Mouse (Mus musculus): ENCODE measurements at regions not wholly inside any gene's neighbourhood (a gene's known extent, or its start where the extent isn't known, plus 50 kb on each side); places are given as distances from the start of the nearest gene placed in this dataset.
"Not testable (repeated sequence)": the region's sequence is repeated elsewhere in the genome, so short reads cannot be mapped to it uniquely, and the experiment has no call there.

DNA sequence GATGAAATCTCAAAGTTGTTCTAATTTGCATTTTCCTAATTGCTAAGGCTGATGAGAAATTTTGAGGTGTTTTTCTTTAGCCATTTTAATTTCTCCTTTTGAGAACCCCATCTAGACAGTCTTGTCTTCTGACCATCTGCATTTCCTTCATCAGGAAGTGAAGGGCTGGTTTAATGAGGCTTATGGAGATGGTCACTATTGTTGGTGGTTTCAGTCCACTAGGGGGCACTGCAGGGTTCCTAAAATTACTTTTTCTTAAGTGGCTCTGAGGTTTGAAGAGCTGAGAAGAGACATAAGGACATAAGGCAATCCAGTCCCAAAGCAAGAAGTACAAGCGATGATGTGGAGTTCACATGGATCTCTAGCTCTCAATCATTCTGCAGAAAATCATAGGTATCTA is 571.2 kb downstream of the Dad1 start:
- WGBS (ENCODE audit: insufficient replicate concordance): 67% methylated on average over 1 of the region's 1 CpGs
- H3K9ac ChIP-seq (ENCODE audit: low read depth, low read length); H3K4me1 ChIP-seq (ENCODE audit: control insufficient read depth, low read depth, low read length); H3K9me3 ChIP-seq (replicated peaks; ENCODE audit: control insufficient read depth, low read length); H3K36me3 ChIP-seq (ENCODE audit: control insufficient read depth, insufficient read depth); ATAC-seq (ENCODE audit: low read depth); H3K4me3 ChIP-seq (ENCODE audit: low read depth, low read length); H3K4me2 ChIP-seq (ENCODE audit: low read depth, low read length); H3K27ac ChIP-seq (ENCODE audit: low read length); H3K27me3 ChIP-seq (ENCODE audit: control insufficient read depth, insufficient read depth, low read depth, low read length): not testable (repeated sequence)

DNA sequence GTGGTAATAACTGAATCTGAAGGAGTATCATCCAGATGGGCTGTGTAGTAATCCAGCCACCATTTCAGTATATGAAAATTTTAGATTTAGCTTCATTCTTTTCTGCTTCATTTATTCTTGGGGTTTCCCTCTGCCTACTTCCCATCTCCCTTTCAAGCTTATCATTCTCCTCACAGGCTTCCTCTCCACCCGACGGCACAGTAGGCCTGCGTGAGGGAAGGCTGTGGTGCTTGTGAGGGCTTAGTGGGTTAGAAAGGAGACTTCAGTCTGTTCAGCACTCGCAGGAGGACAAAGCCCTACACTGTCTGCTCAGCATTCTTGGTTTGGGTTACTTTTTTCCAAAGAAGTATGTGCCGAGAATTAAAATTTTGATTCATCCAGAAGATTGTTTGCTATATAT is 572.6 kb downstream of the Dad1 start:
- not testable (repeated sequence) for ATAC-seq (ENCODE audit: low read depth); H3K9ac ChIP-seq (ENCODE audit: low read depth, low read length); H3K36me3 ChIP-seq (ENCODE audit: control insufficient read depth, insufficient read depth); H3K4me3 ChIP-seq (ENCODE audit: low read depth, low read length); H3K27ac ChIP-seq (ENCODE audit: low read length); H3K9me3 ChIP-seq (replicated peaks; ENCODE audit: control insufficient read depth, low read length); H3K4me1 ChIP-seq (ENCODE audit: control insufficient read depth, low read depth, low read length); H3K27me3 ChIP-seq (ENCODE audit: control insufficient read depth, insufficient read depth, low read depth, low read length); H3K4me2 ChIP-seq (ENCODE audit: low read depth, low read length)
- 13% methylated on average over 5 of the region's 5 CpGs for WGBS (ENCODE audit: insufficient replicate concordance)

DNA sequence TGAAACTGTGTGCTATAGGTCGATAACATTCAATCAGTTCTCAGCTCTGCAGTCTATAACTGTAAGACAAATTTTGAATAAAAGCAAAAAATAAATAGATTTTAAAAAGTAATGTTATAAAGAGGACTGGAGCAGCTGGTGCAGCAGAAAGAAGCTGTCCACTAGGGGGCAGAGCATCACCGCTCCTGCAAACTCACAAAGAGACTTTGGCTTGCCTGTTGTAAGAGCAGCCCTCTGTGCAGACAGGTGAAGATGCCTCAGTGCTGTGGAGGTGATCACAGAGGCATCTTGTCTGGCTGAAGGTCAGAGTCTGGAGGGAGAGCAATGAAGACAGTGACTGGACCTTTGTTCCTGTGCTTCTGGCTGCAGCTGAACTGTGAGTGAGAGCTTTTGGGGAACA is 588.2 kb downstream of the Dad1 start:
- not testable (repeated sequence) for ATAC-seq (ENCODE audit: low read depth); H3K27ac ChIP-seq (ENCODE audit: low read length); H3K4me2 ChIP-seq (ENCODE audit: low read depth, low read length); H3K4me1 ChIP-seq (ENCODE audit: control insufficient read depth, low read depth, low read length); H3K4me3 ChIP-seq (ENCODE audit: low read depth, low read length); H3K27me3 ChIP-seq (ENCODE audit: control insufficient read depth, insufficient read depth, low read depth, low read length); H3K9ac ChIP-seq (ENCODE audit: low read depth, low read length); H3K9me3 ChIP-seq (replicated peaks; ENCODE audit: control insufficient read depth, low read length); H3K36me3 ChIP-seq (ENCODE audit: control insufficient read depth, insufficient read depth)
- WGBS (ENCODE audit: insufficient replicate concordance): 14% methylated on average over 2 of the region's 2 CpGs

DNA sequence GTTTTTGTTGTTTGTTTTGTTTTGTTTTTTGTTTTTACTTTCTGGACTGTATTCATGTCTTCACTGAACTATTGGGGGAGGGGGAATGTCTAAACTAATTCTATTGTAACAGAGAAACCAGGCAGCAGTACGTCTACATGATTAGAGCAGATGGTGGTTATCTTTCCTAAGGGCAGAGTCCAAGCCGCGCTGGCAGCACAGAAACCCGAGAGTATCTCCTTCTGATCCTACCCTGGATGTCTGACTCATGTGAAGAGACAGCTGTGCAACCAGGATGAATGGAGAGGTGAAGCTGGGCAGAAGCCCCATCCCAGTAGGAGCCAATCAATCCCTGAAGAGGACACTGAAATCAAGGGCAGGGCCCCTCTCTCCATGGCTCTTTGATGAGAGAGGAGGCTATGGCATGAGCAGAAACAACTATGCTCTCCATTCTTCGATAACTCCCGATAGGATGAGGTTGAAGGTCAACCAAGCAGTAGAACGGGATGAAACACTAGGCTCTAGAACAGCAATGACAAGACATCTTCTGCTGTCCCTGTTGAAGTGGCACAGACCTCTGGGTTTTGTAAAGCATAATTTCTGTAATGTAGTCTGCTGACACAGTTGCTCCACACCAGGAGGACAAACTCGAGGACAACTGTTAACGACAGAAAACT is 591.1 kb downstream of the Dad1 start:
- not testable (repeated sequence) for ATAC-seq (ENCODE audit: low read depth); H3K4me1 ChIP-seq (ENCODE audit: control insufficient read depth, low read depth, low read length); H3K4me3 ChIP-seq (ENCODE audit: low read depth, low read length); H3K36me3 ChIP-seq (ENCODE audit: control insufficient read depth, insufficient read depth); H3K27me3 ChIP-seq (ENCODE audit: control insufficient read depth, insufficient read depth, low read depth, low read length); H3K9me3 ChIP-seq (replicated peaks; ENCODE audit: control insufficient read depth, low read length); H3K4me2 ChIP-seq (ENCODE audit: low read depth, low read length); H3K9ac ChIP-seq (ENCODE audit: low read depth, low read length); H3K27ac ChIP-seq (ENCODE audit: low read length)
- 43% methylated on average over 8 of the region's 9 CpGs for WGBS (ENCODE audit: insufficient replicate concordance)

DNA sequence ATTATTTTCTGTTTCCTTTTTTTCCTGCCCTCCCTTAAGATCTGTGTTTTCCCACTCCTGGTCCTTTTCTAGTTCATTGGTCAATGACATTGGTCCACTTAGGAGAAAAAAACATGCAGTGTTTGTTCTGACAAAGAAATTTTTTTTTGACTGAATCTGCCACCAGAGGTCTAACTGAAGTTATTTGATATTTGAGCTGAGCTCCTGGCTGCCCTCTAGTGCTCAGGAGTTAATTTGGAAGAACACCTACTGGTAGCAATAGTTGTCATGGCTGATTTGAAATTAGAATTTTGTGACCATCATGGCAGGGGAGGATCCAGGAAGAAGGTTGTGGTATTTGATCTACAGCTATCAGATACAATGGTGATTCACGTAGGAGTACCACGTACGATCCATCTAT is 599.2 kb downstream of the Dad1 start:
- 77% methylated on average over 3 of the region's 3 CpGs for WGBS (ENCODE audit: insufficient replicate concordance)
- H3K9me3 ChIP-seq (replicated peaks; ENCODE audit: control insufficient read depth, low read length): not testable (repeated sequence)

DNA sequence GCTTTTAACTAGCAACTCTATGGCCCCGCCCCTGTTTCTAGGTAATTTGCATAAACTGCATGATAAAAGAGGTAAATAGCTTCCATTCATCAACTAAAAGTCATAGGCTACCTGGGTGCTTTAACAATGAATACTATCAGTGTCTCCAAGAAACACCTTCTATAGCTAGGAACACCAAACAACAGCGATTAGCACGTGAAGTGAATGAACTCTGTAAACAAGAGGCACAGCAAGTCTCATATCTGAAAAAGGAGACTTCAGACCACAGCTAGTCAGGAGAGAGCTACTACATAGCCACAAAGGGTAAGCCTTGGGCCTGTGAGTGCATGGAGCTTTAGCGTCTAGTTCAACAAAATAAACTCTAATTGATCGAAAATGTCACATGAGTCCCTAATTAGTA is 602.8 kb downstream of the Dad1 start:
- not testable (repeated sequence) for H3K27me3 ChIP-seq (ENCODE audit: control insufficient read depth, insufficient read depth, low read depth, low read length); ATAC-seq (ENCODE audit: low read depth); H3K36me3 ChIP-seq (ENCODE audit: control insufficient read depth, insufficient read depth); H3K4me1 ChIP-seq (ENCODE audit: control insufficient read depth, low read depth, low read length); H3K27ac ChIP-seq (ENCODE audit: low read length); H3K9ac ChIP-seq (ENCODE audit: low read depth, low read length); H3K4me3 ChIP-seq (ENCODE audit: low read depth, low read length); H3K9me3 ChIP-seq (replicated peaks; ENCODE audit: control insufficient read depth, low read length); H3K4me2 ChIP-seq (ENCODE audit: low read depth, low read length)
- 55% methylated on average over 4 of the region's 5 CpGs for WGBS (ENCODE audit: insufficient replicate concordance)

More for the DNA sequence above, 599.2 kb downstream of the Dad1 start:
- not testable (repeated sequence) for ATAC-seq (ENCODE audit: low read depth); H3K4me3 ChIP-seq (ENCODE audit: low read depth, low read length); H3K27me3 ChIP-seq (ENCODE audit: control insufficient read depth, insufficient read depth, low read depth, low read length); H3K4me1 ChIP-seq (ENCODE audit: control insufficient read depth, low read depth, low read length); H3K36me3 ChIP-seq (ENCODE audit: control insufficient read depth, insufficient read depth); H3K9ac ChIP-seq (ENCODE audit: low read depth, low read length); H3K4me2 ChIP-seq (ENCODE audit: low read depth, low read length); H3K27ac ChIP-seq (ENCODE audit: low read length)

DNA sequence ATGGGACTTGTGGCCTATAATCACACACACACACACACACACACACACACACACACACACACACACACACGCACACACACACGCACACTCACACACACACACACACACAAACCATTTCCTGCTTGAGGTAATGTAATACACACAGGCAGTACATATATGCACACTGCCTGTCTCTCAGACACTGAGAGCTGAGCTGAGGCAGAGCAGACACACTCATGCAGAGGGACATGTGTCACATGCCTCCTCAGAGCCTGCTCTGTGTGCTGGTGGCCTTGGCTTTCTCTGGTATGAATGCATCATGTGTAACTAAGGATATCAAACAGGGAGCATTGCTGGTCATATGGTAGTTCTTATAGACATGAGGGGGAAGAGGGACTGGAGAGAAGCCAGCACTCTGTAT is 604.7 kb downstream of the Dad1 start:
- H3K9ac ChIP-seq (ENCODE audit: low read depth, low read length); ATAC-seq (ENCODE audit: low read depth); H3K36me3 ChIP-seq (ENCODE audit: control insufficient read depth, insufficient read depth); H3K4me3 ChIP-seq (ENCODE audit: low read depth, low read length); H3K27ac ChIP-seq (ENCODE audit: low read length); H3K4me1 ChIP-seq (ENCODE audit: control insufficient read depth, low read depth, low read length); H3K27me3 ChIP-seq (ENCODE audit: control insufficient read depth, insufficient read depth, low read depth, low read length); H3K9me3 ChIP-seq (replicated peaks; ENCODE audit: control insufficient read depth, low read length); H3K4me2 ChIP-seq (ENCODE audit: low read depth, low read length): not testable (repeated sequence)
- 94% methylated on average over 2 of the region's 2 CpGs for WGBS (ENCODE audit: insufficient replicate concordance)

DNA sequence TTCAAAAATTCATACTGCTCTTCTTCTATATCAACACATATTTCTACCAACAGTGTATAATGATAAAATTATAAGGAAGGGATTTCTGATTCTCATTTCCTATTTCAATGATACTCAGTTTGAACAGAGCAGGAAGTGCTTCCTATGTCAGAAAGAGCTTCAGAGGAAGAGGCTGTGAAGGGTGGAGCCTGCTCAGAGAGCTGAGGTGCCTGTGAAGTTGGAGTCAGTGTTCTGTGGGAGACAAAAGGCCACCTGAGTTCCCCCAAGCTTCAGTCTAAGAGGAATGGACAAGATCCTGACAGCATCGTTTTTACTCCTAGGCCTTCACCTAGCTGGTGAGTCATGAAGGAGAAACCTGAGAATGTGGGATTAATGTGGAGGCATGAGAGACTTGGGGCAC is 613.5 kb downstream of the Dad1 start:
- not testable (repeated sequence) for H3K9ac ChIP-seq (ENCODE audit: low read depth, low read length); ATAC-seq (ENCODE audit: low read depth); H3K4me1 ChIP-seq (ENCODE audit: control insufficient read depth, low read depth, low read length); H3K27ac ChIP-seq (ENCODE audit: low read length); H3K4me3 ChIP-seq (ENCODE audit: low read depth, low read length); H3K36me3 ChIP-seq (ENCODE audit: control insufficient read depth, insufficient read depth); H3K9me3 ChIP-seq (replicated peaks; ENCODE audit: control insufficient read depth, low read length); H3K4me2 ChIP-seq (ENCODE audit: low read depth, low read length); H3K27me3 ChIP-seq (ENCODE audit: control insufficient read depth, insufficient read depth, low read depth, low read length)
- WGBS (ENCODE audit: insufficient replicate concordance): 67% methylated on average over 1 of the region's 1 CpGs

DNA sequence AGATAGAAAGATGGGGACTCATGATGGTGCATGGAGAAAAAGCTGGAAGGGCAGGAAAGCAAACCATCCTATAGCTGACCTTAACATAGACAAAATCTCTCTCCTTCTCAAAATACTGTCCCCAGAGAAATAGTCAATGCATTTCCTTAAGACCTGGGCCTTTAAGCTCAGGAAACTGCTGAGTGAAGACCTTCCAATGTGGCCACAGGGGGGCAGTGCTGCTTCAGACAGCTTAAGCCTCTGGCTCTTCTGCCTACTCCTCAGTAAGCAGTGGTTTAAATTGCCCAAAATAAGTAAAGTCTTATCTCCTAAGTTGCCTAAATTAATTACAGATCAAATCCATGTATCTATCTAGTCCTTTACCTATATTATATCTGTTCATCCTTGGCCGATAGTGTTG is 616.2 kb downstream of the Dad1 start:
- not testable (repeated sequence) for H3K36me3 ChIP-seq (ENCODE audit: control insufficient read depth, insufficient read depth); ATAC-seq (ENCODE audit: low read depth); H3K27me3 ChIP-seq (ENCODE audit: control insufficient read depth, insufficient read depth, low read depth, low read length); H3K27ac ChIP-seq (ENCODE audit: low read length); H3K9ac ChIP-seq (ENCODE audit: low read depth, low read length); H3K4me3 ChIP-seq (ENCODE audit: low read depth, low read length); H3K4me1 ChIP-seq (ENCODE audit: control insufficient read depth, low read depth, low read length); H3K9me3 ChIP-seq (replicated peaks; ENCODE audit: control insufficient read depth, low read length); H3K4me2 ChIP-seq (ENCODE audit: low read depth, low read length)
- WGBS (ENCODE audit: insufficient replicate concordance): 61% methylated on average over 1 of the region's 1 CpGs
